Mouse (Mus musculus) kidney, postnatal 10 days (tissue): Measurements from ENCODE around the gene Rgma.

ENCODE experiments used
- DNase-seq: peaks from one replicate; pipeline ENCODE4 v3.0.0; 2021; ENCODE audit warnings: mixed read lengths

Gene Rgma

GRCm38 (mm10) chr7:73371587-73372321, 3.6 kb upstream of the Rgma start:
- no peak for DNase-seq

GRCm38 (mm10) chr7:73372352-73372970, 2.8 kb upstream of the Rgma start:
- peak; percentile 68 for DNase-seq

- peak; percentile 69 for DNase-seq
Observed at GRCm38 (mm10) chr7:73374727-73375126, 582 bp upstream of the Rgma start.

- peak; percentile 76 for DNase-seq
Observed at GRCm38 (mm10) chr7:73376101-73377001, 1.0 kb downstream of the Rgma start.

GRCm38 (mm10) chr7:73377307-73377706, 2.0 kb downstream of the Rgma start:
- DNase-seq: no peak

GRCm38 (mm10) chr7:73378034-73378433, 2.7 kb downstream of the Rgma start:
- DNase-seq: no peak

GRCm38 (mm10) chr7:73382843-73383242, 7.5 kb downstream of the Rgma start:
- DNase-seq: no peak

GRCm38 (mm10) chr7:73388866-73389265, 13.6 kb downstream of the Rgma start:
- no peak for DNase-seq

GRCm38 (mm10) chr7:73389419-73389818, 14.1 kb downstream of the Rgma start:
- no peak for DNase-seq

GRCm38 (mm10) chr7:73389871-73390294, 14.6 kb downstream of the Rgma start:
- peak; percentile 58 for DNase-seq

- DNase-seq: no peak
Observed at GRCm38 (mm10) chr7:73390426-73391001, 15.2 kb downstream of the Rgma start.

GRCm38 (mm10) chr7:73391002-73391517, 15.8 kb downstream of the Rgma start:
- DNase-seq: peak; percentile 96

GRCm38 (mm10) chr7:73391518-73392321, 16.4 kb downstream of the Rgma start:
- DNase-seq: peak; percentile 74

- peak; percentile 36 for DNase-seq
Observed at GRCm38 (mm10) chr7:73392359-73392758, 17.1 kb downstream of the Rgma start.

- DNase-seq: no peak
Observed at GRCm38 (mm10) chr7:73393307-73394012, 18.2 kb downstream of the Rgma start.

- no peak for DNase-seq
Observed at GRCm38 (mm10) chr7:73394013-73394409, 18.7 kb downstream of the Rgma start.

- peak; percentile 84 for DNase-seq
Observed at GRCm38 (mm10) chr7:73398319-73398718, 23.0 kb downstream of the Rgma start.

- no peak for DNase-seq
Observed at GRCm38 (mm10) chr7:73398806-73399442, 23.6 kb downstream of the Rgma start.

GRCm38 (mm10) chr7:73399501-73400044, 24.3 kb downstream of the Rgma start:
- peak; percentile 88 for DNase-seq
